Mouse (Mus musculus) E14TG2a.4 (cell line): ENCODE measurements around the gene Nup107.

Experiments used
- CTCF ChIP-seq: conservative IDR thresholded peaks from 2 replicates; pipeline ENCODE4 v1.5.1; 2014; ENCODE audit warnings: low read length
- NANOG ChIP-seq: IDR thresholded peaks from 2 replicates; pipeline ENCODE4 v1.6.1; 2014; ENCODE audit warnings: borderline replicate concordance, low read length, mixed read lengths

GRCm38 (mm10) chr10:117798436-117799035 lies 6.0 kb upstream of the Nup107 start:
- TF ChIP-seq CTCF (no peak), NANOG (no peak)
